Mouse (Mus musculus) hindbrain, embryonic 15.5 days (tissue): ENCODE measurements around the gene Ifna16. TPM values are rescaled to one million over a fixed set of nuclear protein-coding genes. Genes with fewer than 3 reads are reported as not detected.

Experiments
- ATAC-seq: fragments of 200-750 bp; cut with Nextera tagmentation; 2 replicates; pipeline ENCODE4 v1.8.0; 2017; ENCODE audit warnings: low read depth, moderate number of reproducible peaks, moderate TSS enrichment; ENCODE audit not compliant: low FRiP score
- H3K27ac ChIP-seq: fragments of 300-500 bp; sonication (generic); replicated peaks from 2 replicates; pipeline ENCODE4 v1.5.1; 2015; ENCODE audit warnings: mild to moderate bottlenecking, inconsistent platforms
- H3K27me3 ChIP-seq: fragments of 300-500 bp; sonication (generic); 2 replicates; pipeline ENCODE4 v1.6.1; 2015; ENCODE audit warnings: control low read depth, inconsistent platforms
- H3K36me3 ChIP-seq: fragments of 300-500 bp; sonication (generic); 2 replicates; pipeline ENCODE4 v1.6.1; 2015; ENCODE audit warnings: control low read depth, inconsistent platforms
- H3K4me1 ChIP-seq: fragments of 300-500 bp; sonication (generic); replicated peaks from 2 replicates; pipeline ENCODE4 v1.6.1; 2015; ENCODE audit warnings: control low read depth, inconsistent platforms
- H3K4me2 ChIP-seq: fragments of 300-500 bp; sonication (generic); 2 replicates; pipeline ENCODE4 v1.6.1; 2015; ENCODE audit warnings: moderate library complexity, mild to moderate bottlenecking, inconsistent platforms
- H3K4me3 ChIP-seq: fragments of 300-500 bp; sonication (generic); 2 replicates; pipeline ENCODE4 v1.5.1; 2015; ENCODE audit warnings: mild to moderate bottlenecking, inconsistent platforms
- H3K9ac ChIP-seq: fragments of 300-500 bp; sonication (generic); 2 replicates; pipeline ENCODE4 v1.6.1; 2015; ENCODE audit warnings: inconsistent platforms
- H3K9me3 ChIP-seq: fragments of 300-500 bp; sonication (generic); 2 replicates; pipeline ENCODE4 v1.6.1; 2016; ENCODE audit warnings: control low read depth, inconsistent platforms
- WGBS: fragments of 180-500 bp; shearing (Covaris S2); methylation state at CpG from one replicate; pipeline ENCODE4 v1.1.7; 2015; 5-methylcytosine and 5-hydroxymethylcytosine counted together
- polyA plus RNA-seq: library from polyadenylated mRNA; unstranded; fragments of >200 nt; fragmentation: Nextera tagmentation; extraction: Ambion mirVana; gene quantifications from 2 replicates; pipeline ENCODE4 v1.2.1, GENCODE M21; 2015

Gene Ifna16
- polyA plus RNA-seq, 1 experiment from 2014 or later: not detected

DNA sequence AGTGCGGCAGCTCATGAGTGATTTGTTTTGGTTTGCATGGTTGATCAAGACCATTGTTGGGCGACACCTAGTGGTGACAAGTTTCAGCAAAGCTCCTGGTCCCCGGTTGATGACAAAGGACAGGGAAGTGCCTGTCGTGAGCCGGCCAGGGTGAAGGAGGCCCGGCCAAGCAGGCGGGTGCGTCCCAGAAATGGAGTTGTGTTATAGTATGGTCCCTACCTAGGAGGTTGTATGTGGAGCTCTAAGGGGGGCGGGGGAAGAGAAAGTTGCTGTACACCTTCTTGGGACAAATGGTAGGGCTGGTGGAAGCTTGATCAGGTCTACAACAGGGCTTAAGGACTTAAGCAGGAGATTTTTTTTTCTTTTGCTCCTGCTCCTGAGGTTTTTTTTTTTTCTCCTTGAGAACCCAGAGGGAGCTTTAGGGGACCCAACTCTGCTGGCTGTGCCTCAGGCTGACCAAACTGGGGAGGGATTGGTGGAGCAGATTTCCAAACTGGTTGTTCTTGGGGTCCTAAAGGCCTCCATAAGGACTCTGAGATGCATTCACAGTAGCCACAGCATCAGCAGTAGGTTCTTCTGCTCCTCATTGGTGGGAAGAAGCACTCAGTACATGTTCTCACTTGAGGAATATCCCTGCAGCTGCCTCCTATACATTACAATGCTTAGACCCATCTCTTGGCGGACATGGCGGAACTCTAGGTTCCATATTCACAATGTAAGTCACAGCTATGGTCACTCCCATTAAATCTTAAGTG lies 35.5 kb downstream of the Ifna16 start:
- H3K36me3 ChIP-seq: no peaks in the 10 kb centered on the region
- no peaks in the 10 kb centered on the region for H3K9me3 ChIP-seq
- no peak overlapping the region for H3K27ac ChIP-seq
- H3K27me3 ChIP-seq: no peaks in the 10 kb centered on the region
- WGBS: 12% methylated on average over 11 of the region's 11 CpGs
- peak overlapping the region; percentile 46 for H3K4me2 ChIP-seq
- no peak overlapping the region for H3K9ac ChIP-seq
- peak overlapping the region; percentile 35 for H3K4me3 ChIP-seq
- no peaks in the 10 kb centered on the region for H3K4me1 ChIP-seq
- ATAC-seq: peak; percentile 93

DNA sequence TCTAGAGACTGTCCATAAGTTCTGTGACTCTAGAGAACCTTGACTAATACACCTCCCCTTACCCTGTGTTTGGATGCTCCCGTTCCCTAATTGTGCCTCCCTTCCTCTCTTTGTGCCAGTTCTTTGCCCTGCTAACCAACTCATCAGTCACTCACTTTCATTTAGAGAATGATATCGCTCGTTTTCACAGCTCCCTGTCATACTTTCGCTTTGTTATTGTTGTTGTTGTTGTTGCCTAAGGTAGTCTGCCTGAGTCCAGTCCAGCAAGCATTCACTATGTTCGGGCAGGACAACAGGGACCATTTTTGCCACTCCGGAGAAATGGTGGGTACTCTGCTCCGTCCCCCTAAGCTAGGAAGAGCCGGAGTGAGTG lies 36.0 kb downstream of the Ifna16 start:
- no peaks in the 10 kb centered on the region for H3K4me1 ChIP-seq
- H3K4me2 ChIP-seq: peak overlapping the region; percentile 46
- no peaks in the 10 kb centered on the region for H3K36me3 ChIP-seq
- H3K9ac ChIP-seq: 0 out of 2 replicates have a peak overlapping the region, but pooled peaks have one; percentile 13
- H3K9me3 ChIP-seq: no peaks in the 10 kb centered on the region
- H3K27ac ChIP-seq: no peak overlapping the region
- ATAC-seq: no peak
- 58% methylated on average over 8 of the region's 8 CpGs for WGBS
- H3K27me3 ChIP-seq: no peaks in the 10 kb centered on the region
- H3K4me3 ChIP-seq: peak overlapping the region; percentile 35

DNA sequence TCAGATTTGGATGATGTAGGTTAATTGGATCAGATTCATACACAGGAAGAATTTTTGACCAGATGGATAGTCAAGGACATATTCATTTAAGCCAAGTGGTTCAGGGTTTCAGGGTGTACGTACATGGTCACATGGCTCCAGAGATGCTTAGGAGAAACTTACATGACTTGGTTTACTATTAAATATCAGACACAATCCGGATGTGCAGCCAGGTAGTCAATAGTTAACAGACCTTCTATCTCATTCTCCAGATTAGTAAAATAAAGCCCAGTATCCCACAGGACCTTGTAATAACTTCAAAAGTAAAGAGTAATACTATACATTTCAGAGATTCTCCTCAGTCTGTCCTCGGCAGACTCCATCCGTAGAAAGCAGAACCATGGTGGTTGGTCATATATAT lies 42.4 kb downstream of the Ifna16 start, which contains the start of gene C87499:
TSS of gene C87499 (minus strand) at position 101 of the 400 bp plus-strand sequence.
- Histone ChIP-seq H3K4me1 (no peaks in the 10 kb centered on the region), H3K4me2 (no peak within 1 kb of the TSS), H3K4me3 (no peak within 1 kb of the TSS), H3K27ac (no peak within 1 kb of the TSS), H3K9ac (no peak within 1 kb of the TSS), H3K27me3 (no peaks in the 10 kb centered on the region), H3K36me3 (no peaks in the 10 kb centered on the region), H3K9me3 (no peaks in the 10 kb centered on the region)
- ATAC-seq: no peak
- WGBS: 92% methylated on average over 4 of the region's 4 CpGs

Other genes starting within 250 kb of the Ifna16 start
- 3.9 and 4.4 TPM in 2 replicates for gene Hacd4, start 238.0 kb downstream of the Ifna16 start, polyA plus RNA-seq
- gene Ifnb1, start 154.2 kb downstream of the Ifna16 start, polyA plus RNA-seq: not detected in 2 replicates
- gene Ifna15, start 118.7 kb downstream of the Ifna16 start, polyA plus RNA-seq: not detected in 2 replicates
- gene Ifna14, start 105.1 kb downstream of the Ifna16 start, polyA plus RNA-seq: not detected in 2 replicates
- gene Ifna9, start 84.5 kb downstream of the Ifna16 start, polyA plus RNA-seq: not detected in 2 replicates
- not detected in 2 replicates for gene Ifna12, start 73.5 kb downstream of the Ifna16 start, polyA plus RNA-seq
- not detected in 2 replicates for gene C87499, start 42.5 kb downstream of the Ifna16 start, polyA plus RNA-seq
- not detected in 2 replicates for gene Ifna13, start 32.5 kb downstream of the Ifna16 start, polyA plus RNA-seq
- not detected in 2 replicates for gene Ifna2, start 7.0 kb upstream of the Ifna16 start, polyA plus RNA-seq
- gene Ifnab, start 14.4 kb upstream of the Ifna16 start, polyA plus RNA-seq: not detected in 2 replicates
- gene Gm26566, start 44.9 kb upstream of the Ifna16 start, polyA plus RNA-seq: 1.2 and 1.8 TPM in 2 replicates
- 100 and 103 TPM in 2 replicates for gene Klhl9, start 45.5 kb upstream of the Ifna16 start, polyA plus RNA-seq
- not detected in 2 replicates for gene Gm13271, start 77.9 kb upstream of the Ifna16 start, polyA plus RNA-seq
- 0.16 TPM in 1 of 2 replicates, not detected in the other for gene Gm13283, start 83.2 kb upstream of the Ifna16 start, polyA plus RNA-seq
- 0.25 TPM in 1 of 2 replicates, not detected in the other for gene Gm13290, start 96.9 kb upstream of the Ifna16 start, polyA plus RNA-seq
- not detected in 2 replicates for gene Gm13289, start 100.0 kb upstream of the Ifna16 start, polyA plus RNA-seq
- not detected in 2 replicates for gene Gm13272, start 102.9 kb upstream of the Ifna16 start, polyA plus RNA-seq
- not detected in 2 replicates for gene Ifnz, start 105.2 kb upstream of the Ifna16 start, polyA plus RNA-seq
- gene Gm13276, start 108.8 kb upstream of the Ifna16 start, polyA plus RNA-seq: not detected in 2 replicates
- not detected in 2 replicates for gene Gm13277, start 111.7 kb upstream of the Ifna16 start, polyA plus RNA-seq
- gene Gm13278, start 114.6 kb upstream of the Ifna16 start, polyA plus RNA-seq: not detected in 2 replicates
- gene Gm13275, start 117.6 kb upstream of the Ifna16 start, polyA plus RNA-seq: not detected in 2 replicates
- not detected in 2 replicates for gene Gm13279, start 120.5 kb upstream of the Ifna16 start, polyA plus RNA-seq
- gene Gm13285, start 122.7 kb upstream of the Ifna16 start, polyA plus RNA-seq: 0.13 TPM in 1 of 2 replicates, not detected in the other
- gene Gm13287, start 126.3 kb upstream of the Ifna16 start, polyA plus RNA-seq: not detected in 2 replicates
- not detected in 2 replicates for gene Gm13288, start 128.6 kb upstream of the Ifna16 start, polyA plus RNA-seq
- not detected in 2 replicates for gene Ifna7, start 139.3 kb upstream of the Ifna16 start, polyA plus RNA-seq
- gene Ifna11, start 143.0 kb upstream of the Ifna16 start, polyA plus RNA-seq: not detected in 2 replicates
- not detected in 2 replicates for gene Ifna6, start 150.5 kb upstream of the Ifna16 start, polyA plus RNA-seq
- not detected in 2 replicates for gene Ifna5, start 158.6 kb upstream of the Ifna16 start, polyA plus RNA-seq
- not detected in 2 replicates for gene Ifna4, start 164.9 kb upstream of the Ifna16 start, polyA plus RNA-seq
- gene Ifna1, start 173.2 kb upstream of the Ifna16 start, polyA plus RNA-seq: not detected in 2 replicates
- not detected in 2 replicates for gene Ifne, start 203.3 kb upstream of the Ifna16 start, polyA plus RNA-seq